Mouse (Mus musculus): ENCODE results near the gene Bms1. TPM values are rescaled to one million over a fixed set of nuclear protein-coding genes. Genes with fewer than 3 reads are reported as not detected.

Gene Bms1
- polyA plus RNA-seq (2015; fragmentation: Illumina TruSeq; extraction: RNeasy Lipid Tissue Mini Kit (QIAGEN cat#74804); ENCODE audit: insufficient read depth, low replicate concordance), result 50.5 TPM

GRCm38 (mm10) chr6:118419050-118419920 is at the start of gene Bms1:
Gene Bms1, minus strand, starts transcription at chr6:118419474.

GRCm38 (mm10) chr6:118455042-118455631 is 35.9 kb upstream of the Bms1 start, which contains the start of gene Zfp248:
Gene Zfp248, minus strand, starts transcription at chr6:118455528.

Other genes with a start within 250 kb of the Bms1 start
- 0.46 TPM for gene Ret, start 221.8 kb downstream of the Bms1 start, polyA plus RNA-seq (2015; fragmentation: Illumina TruSeq; extraction: RNeasy Lipid Tissue Mini Kit (QIAGEN cat#74804); ENCODE audit: insufficient read depth, low replicate concordance)
- gene Zfp248, start 36.1 kb upstream of the Bms1 start, polyA plus RNA-seq (2015; fragmentation: Illumina TruSeq; extraction: RNeasy Lipid Tissue Mini Kit (QIAGEN cat#74804); ENCODE audit: insufficient read depth, low replicate concordance), result 2.9 TPM
- 2.9 TPM for gene Zfp9, start 59.8 kb upstream of the Bms1 start, polyA plus RNA-seq (2015; fragmentation: Illumina TruSeq; extraction: RNeasy Lipid Tissue Mini Kit (QIAGEN cat#74804); ENCODE audit: insufficient read depth, low replicate concordance)
- 10.1 TPM for gene Ankrd26, start 142.8 kb upstream of the Bms1 start, polyA plus RNA-seq (2015; fragmentation: Illumina TruSeq; extraction: RNeasy Lipid Tissue Mini Kit (QIAGEN cat#74804); ENCODE audit: insufficient read depth, low replicate concordance)